8 mouse cellular contexts compared by ENCODE assay signal in genomic region chr19:53810024-53810423, GRCm38 (mm10).
DNase-seq lines count a peak whose midpoint lies in the region; ATAC-seq and TF ChIP-seq lines count a peak whose summit lies in the region.

No protein-coding gene starts in this region.

- TF ChIP-seq CTCF in spleen, adult 2 months (IDR thresholded peaks at IDR 0.05; ENCODE audit: extremely low read depth, insufficient read depth, insufficient read length, insufficient replicate concordance) = no peak
- no peak for TF ChIP-seq CTCF in olfactory bulb, adult 2 months (IDR thresholded peaks at IDR 0.05; ENCODE audit: insufficient read depth, low read depth, low read length)

- intact Hi-C loops in left cerebral cortex, postnatal 4 days (cut with DNase I) = no loop called here

- no peak for TF ChIP-seq POLR2A in spleen, adult 2 months (IDR thresholded peaks at IDR 0.05; ENCODE audit: low read depth, low read length)
- no peak for TF ChIP-seq POLR2A in limb, embryonic 14.5 days (IDR thresholded peaks at IDR 0.05; ENCODE audit: borderline replicate concordance, extremely low read depth, insufficient read depth, insufficient read length)
- no peak for TF ChIP-seq POLR2A in olfactory bulb, adult 2 months (IDR thresholded peaks at IDR 0.05; ENCODE audit: insufficient read depth, low read depth, low read length)

- 85% methylated on average over 7 of the region's 7 CpGs for WGBS in spleen, adult 2 months
- WGBS in heart, embryonic 13.5 days = 12% methylated on average over 7 of the region's 7 CpGs
- 35% methylated on average over 7 of the region's 7 CpGs for WGBS in limb, embryonic 14.5 days
- 79% methylated on average over 7 of the region's 7 CpGs for WGBS in olfactory bulb, adult 2 months

- H3K4me1 ChIP-seq in spleen, adult 2 months (ENCODE audit: control insufficient read depth, insufficient read depth, insufficient read length) = peaks cover 4% of the 10 kb centered on the region; the same call in 1 of the 2 replicates
- H3K4me1 ChIP-seq in heart, embryonic 13.5 days = peaks cover 82% of the 10 kb centered on the region
- H3K4me1 ChIP-seq in limb, embryonic 14.5 days (ENCODE audit: control insufficient read depth, insufficient read depth, low read length) = peaks cover 21% of the 10 kb centered on the region
- peaks cover 41% of the 10 kb centered on the region for H3K4me1 ChIP-seq in olfactory bulb, adult 2 months (ENCODE audit: control insufficient read depth, insufficient read depth, low read length)

- no peaks in the 10 kb centered on the region for H3K36me3 ChIP-seq in spleen, adult 2 months (ENCODE audit: control insufficient read depth, insufficient read depth, low read length)
- peaks cover 20% of the 10 kb centered on the region for H3K36me3 ChIP-seq in heart, embryonic 13.5 days
- no peaks in the 10 kb centered on the region for H3K36me3 ChIP-seq in limb, embryonic 14.5 days (ENCODE audit: control insufficient read depth, insufficient read depth, low read length)

- no peak for ATAC-seq in heart, embryonic 13.5 days (ENCODE audit: extremely low read depth, insufficient number of reproducible peaks, low FRiP score, low TSS enrichment)
- ATAC-seq in limb, embryonic 14.5 days (ENCODE audit: low FRiP score, low read depth) = peak; percentile 58; the same call in 1 of the 2 replicates

- H3K9ac ChIP-seq in heart, embryonic 13.5 days = peak overlapping the region; percentile 69; the same call in 1 of the 2 replicates
- H3K9ac ChIP-seq in limb, embryonic 14.5 days (ENCODE audit: low read depth, low read length, severe bottlenecking) = no peak overlapping the region

- DNase-seq in spleen, adult 2 months (ENCODE audit: low read depth in 1 of 2, low spot score in 2 of 2) = no peak
- no peak for DNase-seq in spleen, adult 18-20 months
- DNase-seq in limb, embryonic 14.5 days (ENCODE audit: low spot score) = peak; percentile 29
- no peak for DNase-seq in left cerebral cortex, postnatal 4 days
- DNase-seq in left cerebral cortex, adult 8-10 months (ENCODE audit: low spot score in 2 of 2) = no peak
- DNase-seq in frontal cortex, postnatal 14 days (ENCODE audit: low spot score in 2 of 2) = no peak

- H3K27ac ChIP-seq in spleen, adult 2 months (ENCODE audit: insufficient read depth, low read length) = peak overlapping the region; percentile 74
- peak overlapping the region; percentile 85 for H3K27ac ChIP-seq in heart, embryonic 13.5 days (replicated peaks)
- H3K27ac ChIP-seq in limb, embryonic 14.5 days (replicated peaks; ENCODE audit: low read depth, low read length) = no peak overlapping the region
- peak overlapping the region; percentile 77 for H3K27ac ChIP-seq in olfactory bulb, adult 2 months (ENCODE audit: insufficient read depth, low read depth, low read length)

- peak overlapping the region; percentile 53 for H3K4me2 ChIP-seq in heart, embryonic 13.5 days
- no peak overlapping the region for H3K4me2 ChIP-seq in limb, embryonic 14.5 days (replicated peaks; ENCODE audit: low read depth, low read length, severe bottlenecking)

- no peak overlapping the region for H3K4me3 ChIP-seq in spleen, adult 2 months (ENCODE audit: extremely low read depth, insufficient read depth, insufficient read length)
- no peak overlapping the region for H3K4me3 ChIP-seq in heart, embryonic 13.5 days
- no peak overlapping the region for H3K4me3 ChIP-seq in limb, embryonic 14.5 days (replicated peaks; ENCODE audit: low read length)
- no peak overlapping the region for H3K4me3 ChIP-seq in olfactory bulb, adult 2 months (ENCODE audit: insufficient read depth, low read depth, low read length)

- no peaks in the 10 kb centered on the region for H3K27me3 ChIP-seq in spleen, adult 2 months (ENCODE audit: control insufficient read depth, insufficient read depth, low read length)
- H3K27me3 ChIP-seq in heart, embryonic 13.5 days (replicated peaks) = 0 out of 2 replicates have a peak, but pooled peaks cover 3% of the 10 kb centered on the region
- no peaks in the 10 kb centered on the region for H3K27me3 ChIP-seq in limb, embryonic 14.5 days (ENCODE audit: control insufficient read depth, insufficient read depth, low read length)

- H3K9me3 ChIP-seq in heart, embryonic 13.5 days = no peaks in the 10 kb centered on the region
- H3K9me3 ChIP-seq in limb, embryonic 14.5 days (ENCODE audit: control insufficient read depth, low read length) = no peaks in the 10 kb centered on the region
